Mouse (Mus musculus) liver (tissue): Measurements from ENCODE around the gene Fcgr4.
"Not testable (repeated sequence)": the region's sequence is repeated elsewhere in the genome, so short reads cannot be mapped to it uniquely, and the experiment has no call there.

Experiments
- DNase-seq: peaks from one replicate; pipeline ENCODE4 v3.0.0-alpha.2; 2020; ENCODE audit warnings: mixed read lengths

Fcgr4 gene

DNA sequence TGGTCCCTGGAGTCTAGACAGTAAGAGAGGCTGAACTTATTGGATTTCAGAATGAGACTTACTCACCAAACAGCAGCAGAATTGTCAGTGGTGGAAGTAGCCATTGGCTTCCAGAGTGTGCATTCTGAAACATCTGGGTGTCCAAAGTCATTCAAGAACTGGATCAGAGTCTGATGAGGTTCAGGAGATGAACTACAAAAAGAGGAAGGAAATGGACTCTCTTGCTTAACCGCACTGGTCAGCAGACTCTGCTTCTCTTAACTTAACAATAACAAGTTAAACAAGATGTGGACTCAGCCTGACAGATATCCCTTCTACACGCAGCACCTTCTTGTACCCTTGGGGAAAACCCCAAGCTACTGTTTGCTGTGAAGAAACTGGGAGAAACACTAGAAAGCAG lies 40.5 kb downstream of the Fcgr4 start:
- DNase-seq: no peak

DNA sequence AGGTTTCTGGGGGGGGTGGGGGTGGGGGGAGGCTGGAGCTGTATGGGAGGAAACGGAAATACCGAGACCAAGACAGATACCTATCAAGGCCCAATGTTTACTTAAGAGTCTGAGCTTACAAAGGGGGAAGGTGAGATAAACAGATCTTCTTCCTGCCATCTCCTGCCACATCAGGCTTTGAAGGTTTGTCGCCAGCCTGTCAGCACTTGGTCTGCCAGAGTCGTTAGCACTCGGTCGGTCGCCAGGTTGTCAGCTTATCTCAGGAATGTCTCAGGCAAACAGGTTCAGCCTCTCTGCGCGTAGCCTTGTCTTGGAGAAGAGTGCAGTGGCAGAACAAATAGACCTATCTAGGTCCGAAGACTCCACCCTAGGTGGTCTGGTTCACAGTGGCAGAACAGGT lies 41.7 kb downstream of the Fcgr4 start:
- DNase-seq: peak; percentile 32

DNA sequence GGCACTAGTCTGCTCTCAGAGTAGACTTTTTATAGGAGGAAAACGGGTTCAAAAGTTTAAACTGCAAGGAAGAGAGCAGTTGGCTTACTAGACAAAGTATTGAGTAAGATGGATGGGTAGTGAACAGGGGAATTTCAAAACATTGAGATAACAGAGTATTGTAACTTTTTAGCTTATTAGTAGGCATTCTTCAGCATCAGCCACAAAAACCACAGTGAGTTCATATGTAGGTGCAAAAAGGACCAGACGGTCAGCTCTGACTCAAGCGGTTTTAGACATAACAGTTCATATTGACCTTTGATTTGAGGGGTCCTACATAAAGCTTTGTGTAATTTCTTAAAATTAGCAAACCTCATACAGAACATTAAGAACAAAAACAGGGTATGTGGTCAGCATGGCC lies 42.8 kb downstream of the Fcgr4 start:
- no peak for DNase-seq

DNA sequence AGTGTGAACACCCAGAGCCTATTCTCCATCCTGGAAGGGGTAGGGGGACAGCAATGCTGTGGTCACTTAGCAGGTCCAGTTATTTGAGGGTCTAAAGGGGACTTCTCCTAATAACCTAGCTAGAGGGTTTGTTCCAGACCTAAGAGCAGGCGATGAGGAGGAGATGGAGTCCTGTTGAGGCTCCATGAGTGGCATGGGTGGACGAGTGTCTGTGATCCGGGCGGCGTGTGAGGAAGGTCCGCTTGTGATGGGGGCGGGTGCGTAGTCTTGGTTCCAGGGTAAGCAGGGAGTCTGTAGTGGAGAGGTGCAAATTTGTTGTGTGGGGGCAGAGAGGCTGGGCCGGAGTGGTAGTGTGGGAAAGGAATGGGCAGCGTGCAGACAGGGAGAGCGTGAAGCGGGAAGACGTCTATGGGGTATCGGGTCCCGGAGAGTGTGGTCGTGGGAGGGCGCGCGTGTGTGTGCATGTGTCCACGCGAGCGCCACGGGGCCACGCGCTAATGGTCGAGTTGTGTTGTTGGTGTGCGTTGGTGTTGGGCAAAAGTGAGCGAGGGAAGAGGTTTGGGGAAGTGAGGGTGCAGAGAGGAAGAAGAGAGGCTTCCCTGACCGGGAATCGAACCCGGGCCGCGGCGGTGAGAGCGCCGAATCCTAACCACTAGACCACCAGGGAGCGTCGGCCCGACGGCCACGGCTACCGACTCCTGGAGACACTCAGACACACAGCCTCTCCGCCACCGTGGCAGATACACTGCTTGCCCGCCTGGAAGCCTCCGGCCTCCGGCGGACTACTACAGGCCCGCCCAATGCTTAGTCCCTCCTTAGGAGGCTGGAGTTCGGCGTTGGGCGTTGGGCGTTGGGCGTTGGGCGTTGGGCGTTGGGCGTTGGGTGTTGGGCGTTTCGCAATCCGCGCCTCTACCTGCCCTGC lies 45.1 kb downstream of the Fcgr4 start:
- DNase-seq: peak; percentile 19

DNA sequence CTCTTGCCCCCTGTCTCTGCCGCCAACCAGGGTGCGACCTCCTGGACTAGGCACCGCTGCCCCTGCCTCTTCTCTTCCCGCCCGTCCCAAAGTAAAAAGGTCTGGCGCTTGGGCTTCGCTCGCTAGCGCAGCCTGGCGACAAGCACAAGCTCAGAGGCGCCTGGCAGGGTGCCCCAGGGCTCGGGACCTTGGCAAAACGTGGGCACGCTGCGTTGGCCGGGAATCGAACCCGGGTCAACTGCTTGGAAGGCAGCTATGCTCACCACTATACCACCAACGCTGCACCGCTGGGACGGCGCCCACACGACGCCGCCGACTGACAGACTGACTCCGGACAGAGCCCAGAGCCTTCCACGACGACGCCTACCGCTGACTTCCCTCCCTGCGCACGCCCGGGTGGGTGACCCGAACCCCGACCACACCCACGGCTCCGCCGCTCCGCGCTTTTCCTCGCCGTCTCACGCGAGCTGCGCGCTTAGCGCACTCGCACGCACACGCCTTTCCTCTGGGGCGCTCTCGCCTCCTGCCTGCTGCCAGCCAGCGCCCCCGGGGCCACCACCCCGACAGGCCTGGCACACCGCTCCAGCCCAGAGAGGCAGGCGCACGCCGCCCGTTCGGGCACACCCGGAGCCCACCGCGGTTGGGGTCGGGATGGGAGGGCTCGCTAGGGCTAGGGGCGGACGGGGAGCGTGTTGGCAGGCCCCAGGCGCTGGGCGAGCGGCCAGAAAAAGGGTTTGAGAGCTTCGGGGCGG lies 45.9 kb downstream of the Fcgr4 start, which contains the start of gene Fcgr3:
TSS of gene Fcgr3 (minus strand) at position 445 of the 752 bp plus-strand sequence.
- peak; percentile 84 for DNase-seq

DNA sequence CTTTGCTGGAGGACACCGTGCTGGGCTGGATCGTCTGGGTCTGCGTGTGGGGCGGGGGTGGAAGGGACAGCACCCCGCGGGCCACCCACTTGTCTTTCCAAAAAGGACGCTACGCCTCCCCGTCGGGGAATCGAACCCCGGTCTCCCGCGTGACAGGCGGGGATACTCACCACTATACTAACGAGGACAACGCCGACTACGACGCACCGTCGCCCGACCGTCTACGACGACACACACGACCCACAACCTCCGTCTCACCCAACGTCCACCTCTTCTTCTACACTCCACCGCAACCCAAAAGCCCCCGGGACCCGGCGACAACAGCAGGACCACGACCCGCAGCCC lies 46.5 kb downstream of the Fcgr4 start:
- not testable (repeated sequence) for DNase-seq

DNA sequence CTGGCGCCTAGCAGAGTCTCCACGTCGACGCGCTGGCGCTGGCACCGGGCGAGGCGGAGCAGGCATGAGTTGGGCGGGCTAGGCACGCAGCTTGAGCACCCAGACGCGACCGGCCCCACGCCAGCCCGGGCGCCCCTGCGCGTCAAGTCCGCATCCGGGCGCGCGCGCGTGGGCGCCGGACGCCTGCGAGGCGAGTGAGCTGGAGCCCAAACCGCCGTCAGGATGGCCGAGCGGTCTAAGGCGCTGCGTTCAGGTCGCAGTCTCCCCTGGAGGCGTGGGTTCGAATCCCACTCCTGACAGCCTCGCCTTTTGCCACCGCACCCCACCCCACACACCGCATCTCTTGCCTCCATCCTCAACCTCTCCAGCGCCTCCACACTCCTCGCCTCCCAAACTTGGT lies 47.0 kb downstream of the Fcgr4 start:
- not testable (repeated sequence) for DNase-seq

DNA sequence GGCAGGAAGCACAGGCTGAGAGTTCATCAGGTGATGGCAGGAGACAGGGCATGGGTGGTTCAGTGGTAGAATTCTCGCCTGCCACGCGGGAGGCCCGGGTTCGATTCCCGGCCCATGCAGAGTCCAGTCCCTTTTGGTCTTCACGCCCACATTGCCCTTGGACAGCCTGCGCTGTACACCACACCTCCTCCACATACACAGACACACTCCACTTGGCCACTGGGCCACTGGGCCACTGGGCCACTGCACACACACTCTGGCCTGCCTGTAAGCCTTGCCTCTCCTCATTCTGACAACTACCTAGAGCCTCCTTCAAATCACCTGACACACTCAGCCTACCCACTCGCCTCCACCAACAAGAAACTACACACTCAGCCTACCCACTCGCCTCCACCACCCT lies 47.9 kb downstream of the Fcgr4 start:
- DNase-seq: not testable (repeated sequence)

DNA sequence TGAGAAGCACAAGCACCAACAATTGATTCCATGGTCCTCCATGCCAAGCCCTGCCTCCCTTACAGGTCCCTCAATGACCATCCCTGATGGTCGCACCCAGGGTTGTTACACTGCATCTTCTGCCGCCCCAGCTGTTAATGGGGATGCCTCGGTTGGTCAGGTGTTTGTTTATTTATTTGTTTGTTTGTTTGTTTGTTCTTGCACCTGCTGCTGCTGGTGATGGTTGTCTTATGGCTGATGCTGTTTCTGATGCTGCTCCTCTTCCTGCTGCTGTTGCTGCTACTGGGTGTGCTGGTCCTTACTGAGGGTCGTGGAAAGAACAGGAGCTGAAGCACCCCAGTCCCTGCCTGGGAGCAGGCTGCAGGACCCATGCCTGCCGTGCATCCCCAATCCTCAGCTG lies 49.2 kb downstream of the Fcgr4 start:
- not testable (repeated sequence) for DNase-seq

DNA sequence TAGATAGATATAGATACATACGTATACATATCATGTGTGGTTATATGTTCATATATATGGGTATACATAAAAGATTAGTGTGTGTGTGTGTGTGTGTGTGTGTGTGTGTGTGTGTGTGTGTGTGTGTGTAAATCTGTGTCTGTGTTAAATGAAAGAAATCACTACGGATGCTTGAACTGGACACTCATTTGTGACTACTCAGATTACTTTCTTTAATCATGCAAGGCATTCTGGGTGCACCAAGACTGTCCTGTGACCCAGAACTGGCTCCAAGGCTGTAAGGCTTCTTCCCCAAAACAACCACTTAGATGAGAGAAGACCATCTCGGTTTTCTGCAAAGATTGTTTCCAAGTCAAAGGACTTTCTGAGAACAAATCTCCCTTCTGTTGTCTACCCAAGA lies 50.8 kb downstream of the Fcgr4 start:
- DNase-seq: not testable (repeated sequence)

DNA sequence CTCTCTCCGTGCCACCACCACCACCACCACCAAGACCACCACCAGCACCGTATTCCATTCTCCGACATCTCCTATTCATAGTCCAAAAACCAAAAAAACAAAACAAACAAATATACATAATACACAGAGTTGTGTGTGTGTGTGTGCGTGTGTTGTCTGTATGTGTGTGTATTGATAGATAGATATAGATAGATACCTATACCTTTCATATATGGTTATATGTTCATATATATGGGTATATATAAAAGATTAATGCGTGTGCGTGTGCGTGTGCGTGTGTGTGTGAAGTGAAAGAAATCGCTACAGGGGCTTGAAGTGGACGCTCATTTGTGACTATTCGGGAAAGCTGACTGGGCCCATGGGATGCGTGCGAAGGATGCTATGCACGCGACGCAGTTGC lies 52.2 kb downstream of the Fcgr4 start:
- not testable (repeated sequence) for DNase-seq

DNA sequence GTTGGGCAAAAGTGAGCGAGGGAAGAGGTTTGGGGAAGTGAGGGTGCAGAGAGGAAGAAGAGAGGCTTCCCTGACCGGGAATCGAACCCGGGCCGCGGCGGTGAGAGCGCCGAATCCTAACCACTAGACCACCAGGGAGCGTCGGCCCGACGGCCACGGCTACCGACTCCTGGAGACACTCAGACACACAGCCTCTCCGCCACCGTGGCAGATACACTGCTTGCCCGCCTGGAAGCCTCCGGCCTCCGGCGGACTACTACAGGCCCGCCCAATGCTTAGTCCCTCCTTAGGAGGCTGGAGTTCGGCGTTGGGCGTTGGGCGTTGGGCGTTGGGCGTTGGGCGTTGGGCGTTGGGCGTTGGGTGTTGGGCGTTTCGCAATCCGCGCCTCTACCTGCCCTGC lies 53.0 kb downstream of the Fcgr4 start:
- DNase-seq: not testable (repeated sequence)

DNA sequence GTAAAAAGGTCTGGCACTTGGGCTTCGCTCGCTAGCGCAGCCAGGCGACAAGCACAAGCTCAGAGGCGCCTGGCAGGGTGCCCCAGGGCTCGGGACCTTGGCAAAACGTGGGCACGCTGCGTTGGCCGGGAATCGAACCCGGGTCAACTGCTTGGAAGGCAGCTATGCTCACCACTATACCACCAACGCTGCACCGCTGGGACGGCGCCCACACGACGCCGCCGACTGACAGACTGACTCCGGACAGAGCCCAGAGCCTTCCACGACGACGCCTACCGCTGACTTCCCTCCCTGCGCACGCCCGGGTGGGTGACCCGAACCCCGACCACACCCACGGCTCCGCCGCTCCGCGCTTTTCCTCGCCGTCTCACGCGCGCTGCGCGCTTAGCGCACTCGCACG lies 53.5 kb downstream of the Fcgr4 start:
- DNase-seq: not testable (repeated sequence)

DNA sequence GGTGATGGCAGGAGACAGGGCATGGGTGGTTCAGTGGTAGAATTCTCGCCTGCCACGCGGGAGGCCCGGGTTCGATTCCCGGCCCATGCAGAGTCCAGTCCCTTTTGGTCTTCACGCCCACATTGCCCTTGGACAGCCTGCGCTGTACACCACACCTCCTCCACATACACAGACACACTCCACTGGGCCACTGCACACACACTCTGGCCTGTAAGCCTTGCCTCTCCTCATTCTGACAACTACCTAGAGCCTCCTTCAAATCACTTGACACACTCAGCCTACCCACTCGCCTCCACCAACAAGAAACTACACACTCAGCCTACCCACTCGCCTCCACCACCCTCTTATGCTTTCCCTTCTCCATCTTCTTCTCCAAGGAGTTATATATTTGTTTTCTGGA lies 55.6 kb downstream of the Fcgr4 start:
- DNase-seq: peak; percentile 83

DNA sequence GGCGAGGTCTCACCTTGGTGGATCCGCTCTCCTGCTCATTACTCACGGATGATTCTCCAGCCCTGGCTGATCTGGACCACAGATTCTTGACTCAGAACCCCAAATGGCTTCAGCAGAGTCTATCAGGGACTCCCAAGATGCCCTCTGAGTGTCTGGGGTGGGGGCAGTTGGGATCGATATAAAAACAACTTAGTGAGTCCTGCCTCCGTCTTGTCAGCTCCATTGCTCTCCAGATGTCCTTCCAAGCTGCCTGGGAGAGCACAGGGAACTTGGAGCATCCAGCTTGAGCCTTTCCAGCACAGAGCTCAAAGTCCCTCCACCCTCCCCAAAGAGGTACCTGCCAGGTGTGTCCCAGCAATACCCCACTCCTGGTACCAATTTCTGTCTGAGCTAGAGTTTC lies 57.5 kb downstream of the Fcgr4 start:
- DNase-seq: not testable (repeated sequence)

DNA sequence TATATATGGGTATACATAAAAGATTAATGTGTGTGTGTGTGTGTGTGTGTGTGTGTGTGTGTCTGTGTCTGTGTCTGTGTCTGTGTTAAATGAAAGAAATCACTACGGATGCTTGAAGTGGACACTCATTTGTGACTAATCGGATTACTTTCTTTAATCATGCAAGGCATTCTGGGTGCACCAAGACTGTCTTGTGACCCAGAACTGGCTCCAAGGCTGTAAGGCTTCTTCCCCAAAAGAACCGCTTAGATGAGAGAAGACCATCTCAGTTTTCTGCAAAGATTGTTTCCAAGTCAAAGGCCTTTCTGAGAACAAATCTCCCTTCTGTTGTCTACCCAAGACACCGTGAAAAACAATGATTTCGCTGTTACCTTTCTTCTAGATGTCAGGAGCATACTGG lies 58.5 kb downstream of the Fcgr4 start:
- not testable (repeated sequence) for DNase-seq

DNA sequence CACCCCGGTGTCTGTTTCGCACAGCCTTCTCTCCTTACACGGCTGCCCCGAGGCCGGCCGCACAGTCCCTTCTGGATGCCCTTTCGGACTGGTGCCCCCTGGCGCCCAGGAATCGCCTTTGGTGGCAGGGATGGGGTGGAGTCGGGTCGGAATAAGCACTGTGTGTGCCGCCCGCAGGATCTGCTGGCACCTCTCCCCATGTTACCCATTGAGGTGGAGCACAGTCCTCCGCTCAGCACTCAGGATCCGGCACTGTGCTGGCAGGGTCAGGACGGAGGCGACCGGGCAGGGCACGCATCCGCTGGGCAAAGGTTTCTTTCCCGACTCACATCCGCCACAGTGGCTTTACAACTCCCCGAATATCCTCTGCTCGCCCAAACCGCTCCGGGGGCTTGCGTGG lies 59.2 kb downstream of the Fcgr4 start:
- DNase-seq: not testable (repeated sequence)

DNA sequence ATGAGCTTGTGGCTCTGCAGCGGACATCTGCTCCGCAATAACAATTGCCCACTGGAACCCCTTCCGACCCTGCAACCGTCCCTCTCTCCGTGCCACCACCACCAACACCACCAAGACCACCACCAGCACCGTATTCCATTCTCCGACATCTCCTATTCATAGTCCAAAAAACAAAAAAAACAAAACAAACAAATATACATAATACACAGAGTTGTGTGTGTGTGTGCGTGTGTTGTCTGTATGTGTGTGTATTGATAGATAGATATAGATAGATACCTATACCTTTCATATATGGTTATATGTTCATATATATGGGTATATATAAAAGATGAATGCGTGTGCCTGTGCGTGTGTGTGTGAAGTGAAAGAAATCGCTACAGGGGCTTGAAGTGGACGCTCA lies 59.7 kb downstream of the Fcgr4 start:
- DNase-seq: not testable (repeated sequence)

DNA sequence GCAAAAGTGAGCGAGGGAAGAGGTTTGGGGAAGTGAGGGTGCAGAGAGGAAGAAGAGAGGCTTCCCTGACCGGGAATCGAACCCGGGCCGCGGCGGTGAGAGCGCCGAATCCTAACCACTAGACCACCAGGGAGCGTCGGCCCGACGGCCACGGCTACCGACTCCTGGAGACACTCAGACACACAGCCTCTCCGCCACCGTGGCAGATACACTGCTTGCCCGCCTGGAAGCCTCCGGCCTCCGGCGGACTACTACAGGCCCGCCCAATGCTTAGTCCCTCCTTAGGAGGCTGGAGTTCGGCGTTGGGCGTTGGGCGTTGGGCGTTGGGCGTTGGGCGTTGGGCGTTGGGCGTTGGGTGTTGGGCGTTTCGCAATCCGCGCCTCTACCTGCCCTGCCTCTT lies 60.6 kb downstream of the Fcgr4 start:
- not testable (repeated sequence) for DNase-seq
